Mouse (Mus musculus) left cerebral cortex, adult 2 months (tissue): ENCODE results near the gene 1110004F10Rik. TPM values are rescaled to one million over a fixed set of nuclear protein-coding genes. Genes with fewer than 3 reads are reported as not detected.

Experiments
- DNase-seq, 2 experiments: peaks; one replicate each; pipeline ENCODE4 v3.0.0; 2021 to 2022; ENCODE audit warnings: low spot score in 2 of 2, mixed read lengths in 1 of 2; ENCODE audit errors: extremely low spot score in 1 of 2
- H3K27ac ChIP-seq: fragments of 200-600 bp; 2 replicates; pipeline ENCODE4 v1.8.1; 2022
- H3K4me3 ChIP-seq: fragments of 200-600 bp; 2 replicates; pipeline ENCODE4 v1.8.1; 2022
- CTCF ChIP-seq: fragments of 200-600 bp; IDR thresholded peaks from 2 replicates; pipeline ENCODE4 v1.8.1; 2022; ENCODE audit warnings: antibody characterized with exemption, mild to moderate bottlenecking, moderate library complexity
- intact Hi-C: fragments of 180-260 bp; cut with DNase I; formaldehyde crosslinking; loops from one replicate; pipeline ENCODE4 v1.15.1; 2025
- total RNA-seq, 2 experiments: library from RNA; stranded (reverse); gene quantifications; 2 replicates each; pipeline ENCODE4 v1.2.3; 2021

The 1110004F10Rik gene
- total RNA-seq, 2 experiments from 2014 or later = 87.1 to 93.6 TPM

DNA sequence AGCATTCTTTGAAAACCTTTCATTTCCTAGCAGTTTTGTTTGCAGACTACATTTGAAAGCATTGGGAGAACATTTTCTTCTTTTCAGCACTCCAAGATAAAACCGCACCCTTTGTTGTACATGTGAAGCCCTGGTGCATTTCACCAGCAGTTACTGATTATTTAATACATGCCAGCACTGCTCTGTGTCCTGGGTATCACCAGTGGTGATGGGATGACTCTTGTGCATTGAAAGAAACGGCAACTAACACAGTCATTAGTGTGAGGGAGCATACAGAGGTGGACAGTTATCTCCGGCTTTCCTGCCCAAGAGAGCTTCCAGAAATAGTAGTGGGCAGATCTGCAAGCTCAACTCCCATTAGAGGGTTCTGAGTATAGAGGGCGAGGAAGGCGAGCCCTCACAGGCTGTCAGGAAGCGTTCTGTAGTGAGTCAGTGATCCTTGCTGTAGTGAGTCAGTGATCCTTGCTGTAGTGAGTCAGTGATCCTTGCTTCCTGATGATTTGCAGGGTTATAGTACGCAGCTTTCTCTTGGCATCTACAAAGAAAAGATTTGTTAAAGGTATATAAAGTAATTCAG lies 60.8 kb downstream of the 1110004F10Rik start:
- intact Hi-C loops = no loop called here
- Histone ChIP-seq H3K4me3 (no peak overlapping the region), H3K27ac (no peak overlapping the region)
- TF ChIP-seq CTCF = no peak
- DNase-seq = no peak

DNA sequence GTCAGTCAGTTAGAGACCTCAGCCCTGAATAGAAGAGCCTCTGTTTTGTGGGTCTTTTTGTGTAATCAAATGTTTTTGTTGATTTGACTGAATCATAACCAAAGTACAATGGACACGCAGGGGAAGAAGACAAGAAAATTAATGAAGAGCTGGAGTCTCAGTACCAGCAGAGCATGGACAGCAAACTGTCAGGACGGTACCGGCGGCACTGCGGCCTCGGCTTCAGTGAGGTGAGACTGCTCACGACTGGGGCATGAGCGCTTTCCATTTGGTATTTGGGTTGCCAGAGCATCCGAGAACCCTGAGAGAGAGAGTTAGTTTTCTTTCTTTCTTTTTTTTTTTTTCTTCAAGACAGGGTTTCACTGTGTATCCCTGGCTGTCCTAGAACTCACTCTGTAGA lies 63.9 kb downstream of the 1110004F10Rik start:
- Histone ChIP-seq H3K4me3 (no peak overlapping the region), H3K27ac (no peak overlapping the region)
- intact Hi-C loops = no loop called here
- TF ChIP-seq CTCF = no peak
- no peak for DNase-seq

DNA sequence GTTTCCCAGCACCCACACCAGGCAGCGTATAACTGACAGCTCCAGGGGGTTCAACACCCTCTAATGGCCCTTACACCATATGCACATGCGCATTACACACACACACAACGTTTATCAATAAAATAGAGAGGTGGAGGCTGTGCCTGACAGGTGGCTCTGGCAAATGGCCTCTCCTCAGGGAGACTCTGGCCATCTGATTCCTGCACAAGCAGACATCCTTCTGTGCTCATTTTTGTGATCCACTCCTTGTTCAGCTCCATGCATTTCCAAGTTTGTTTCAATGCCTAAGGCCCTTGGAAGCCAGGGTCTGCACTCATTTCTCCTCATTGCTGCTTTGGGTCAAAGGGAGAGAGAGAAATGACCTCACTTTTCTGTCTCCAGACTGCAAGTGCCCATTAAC lies 71.5 kb downstream of the 1110004F10Rik start:
- Histone ChIP-seq H3K4me3 (no peak overlapping the region), H3K27ac (no peak overlapping the region)
- TF ChIP-seq CTCF = no peak
- DNase-seq = no peak
- intact Hi-C loops = no loop called here

DNA sequence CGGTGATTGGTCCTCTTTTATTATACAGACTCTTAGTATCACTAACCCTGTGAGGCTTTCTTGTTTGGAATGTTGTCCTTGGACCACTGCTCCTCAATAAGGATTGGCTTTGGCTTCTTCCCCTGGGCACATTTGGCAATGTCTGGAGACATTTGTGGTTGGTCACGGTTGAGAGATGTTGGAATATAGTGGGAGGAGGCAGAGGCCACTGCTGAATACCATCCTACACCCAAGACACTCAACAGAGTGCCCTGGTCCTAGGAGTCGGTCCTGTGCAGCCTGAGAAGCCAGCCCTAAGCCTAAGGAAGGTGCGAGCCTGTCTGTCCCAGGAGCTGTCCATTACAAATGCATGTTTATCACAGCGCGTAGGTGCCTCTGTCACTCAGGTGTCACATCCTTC lies 72.3 kb downstream of the 1110004F10Rik start:
- no peak overlapping the region for H3K27ac ChIP-seq
- DNase-seq = no peak
- H3K4me3 ChIP-seq = no peak overlapping the region
- intact Hi-C loops = no loop called here
- no peak for TF ChIP-seq CTCF

DNA sequence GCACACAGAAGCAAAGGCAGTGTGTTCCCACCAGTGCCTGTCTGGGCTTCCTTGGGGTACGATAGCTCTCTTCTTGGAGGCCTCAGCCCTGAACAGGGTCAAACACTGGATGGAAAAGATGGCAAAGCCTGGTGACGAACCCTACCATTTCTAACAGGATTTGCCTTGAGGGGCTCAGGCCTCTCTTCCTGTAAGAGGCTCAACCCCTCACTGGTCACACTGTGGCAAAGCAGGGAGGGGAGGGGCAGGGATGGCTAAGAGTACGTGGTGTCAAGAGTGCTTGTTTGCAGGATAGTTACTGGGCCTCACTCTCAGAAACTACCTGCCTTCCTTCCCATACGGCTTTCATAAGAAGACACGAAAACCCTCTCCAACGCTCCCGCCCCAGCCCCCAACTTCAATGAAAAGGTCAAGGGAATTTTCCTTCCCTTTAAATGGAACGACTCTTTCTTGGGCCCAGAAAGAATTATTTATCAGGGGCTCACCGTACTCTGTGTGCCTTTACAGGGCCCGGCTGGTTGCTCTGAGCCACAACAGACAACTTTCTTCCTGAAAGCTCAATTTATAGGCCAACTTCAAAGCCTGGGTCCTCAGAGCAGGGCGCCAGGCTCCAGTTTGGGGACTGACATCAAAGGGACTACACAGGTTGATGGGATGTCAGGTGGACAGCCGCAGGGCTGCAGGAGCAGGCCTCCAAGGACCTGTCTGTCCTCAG lies 76.2 kb downstream of the 1110004F10Rik start:
- intact Hi-C loops = no loop called here
- H3K27ac ChIP-seq = no peak overlapping the region
- TF ChIP-seq CTCF = no peak
- DNase-seq = no peak
- H3K4me3 ChIP-seq = no peak overlapping the region

DNA sequence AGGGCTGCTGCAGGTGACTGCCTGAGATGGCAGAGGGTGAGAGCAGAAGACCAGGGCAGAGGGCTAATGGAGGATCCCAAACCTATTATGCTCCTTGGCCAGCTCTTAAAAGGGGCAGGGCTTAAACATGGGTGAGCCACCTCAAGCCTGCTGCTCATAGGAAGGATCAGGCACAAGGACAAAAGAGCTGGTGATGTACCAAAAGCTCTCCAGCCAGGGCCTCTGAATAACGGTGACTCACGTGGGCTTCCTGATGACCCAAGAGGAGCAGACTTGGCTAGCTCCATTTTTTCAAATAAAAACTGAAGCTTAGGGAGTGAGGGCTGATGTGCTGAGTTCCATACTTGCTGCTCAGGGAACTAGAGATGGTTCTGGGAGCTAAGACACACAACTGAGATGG lies 76.8 kb downstream of the 1110004F10Rik start:
- TF ChIP-seq CTCF = no peak
- Histone ChIP-seq H3K27ac (no peak overlapping the region), H3K4me3 (no peak overlapping the region)
- DNase-seq = no peak
- intact Hi-C loops = no loop called here

DNA sequence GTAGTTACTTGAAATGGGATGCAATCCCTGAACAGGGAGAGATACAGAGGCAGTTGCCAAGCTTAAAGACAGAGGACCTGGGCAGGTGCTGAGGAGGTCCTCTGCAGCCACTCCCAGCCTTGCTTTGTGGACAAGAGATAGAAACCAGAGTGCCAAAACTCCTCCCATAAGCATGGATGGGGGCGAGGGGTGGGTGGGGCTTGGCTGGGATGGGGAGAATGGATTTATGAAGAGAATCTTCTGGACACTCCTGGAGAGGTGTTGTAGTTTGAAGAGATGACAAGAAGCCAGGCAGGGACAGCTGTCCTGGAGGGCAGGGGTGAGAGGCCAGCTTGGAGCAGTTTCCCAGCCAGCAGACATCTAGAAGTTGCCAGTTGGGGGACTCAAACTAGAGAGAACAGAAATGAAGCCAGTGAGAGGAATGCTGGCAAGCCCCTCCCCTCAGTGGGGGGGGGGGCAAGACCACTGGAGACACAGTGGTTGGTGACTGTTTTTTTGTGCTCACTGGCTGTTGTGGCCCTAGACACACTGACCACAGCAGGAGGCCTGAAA lies 80.2 kb downstream of the 1110004F10Rik start:
- no peak for TF ChIP-seq CTCF
- no peak overlapping the region for H3K4me3 ChIP-seq
- H3K27ac ChIP-seq = no peak overlapping the region
- DNase-seq = no peak
- intact Hi-C loops = no loop called here

DNA sequence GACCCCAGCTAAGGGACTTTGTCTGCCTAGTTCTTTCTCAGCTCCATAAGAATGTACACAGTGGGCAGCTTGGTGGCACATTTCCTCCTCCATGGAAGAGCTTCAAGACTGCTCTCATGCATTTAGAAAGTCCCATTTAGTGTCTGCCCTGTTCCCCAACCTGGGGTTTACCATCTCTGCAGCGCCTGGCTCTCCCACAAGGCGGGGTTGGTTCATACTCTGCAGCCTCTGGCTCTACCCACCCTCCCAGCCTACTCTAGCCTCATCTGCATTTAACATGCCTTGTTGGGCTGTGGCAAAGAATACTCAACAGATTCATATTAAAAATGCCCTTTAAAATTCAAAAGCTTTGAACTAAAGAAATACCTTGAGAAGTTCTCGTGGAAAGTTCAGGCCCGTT lies 81.5 kb downstream of the 1110004F10Rik start:
- Histone ChIP-seq H3K4me3 (no peak overlapping the region), H3K27ac (no peak overlapping the region)
- no peak for TF ChIP-seq CTCF
- intact Hi-C loops = no loop called here
- DNase-seq = no peak

DNA sequence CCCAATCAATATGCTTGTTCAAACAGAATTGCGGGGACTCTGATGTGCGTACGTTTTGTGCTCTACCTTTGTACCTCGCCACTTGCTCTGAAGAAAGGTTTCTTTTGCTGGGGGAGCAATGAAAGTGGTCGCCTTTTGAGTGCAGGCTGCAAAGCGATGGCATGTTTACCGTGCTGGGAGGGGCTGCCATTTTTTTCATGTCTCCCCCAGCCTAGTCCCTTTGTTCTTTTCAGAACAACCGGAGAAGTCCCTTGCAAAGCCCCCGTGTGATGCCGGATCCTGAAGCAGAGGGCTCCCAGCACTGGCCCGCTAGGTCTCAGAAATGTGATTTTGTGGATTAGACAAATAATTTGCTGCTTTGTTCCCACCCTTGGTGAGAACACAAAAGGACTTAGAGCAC lies 82.0 kb downstream of the 1110004F10Rik start:
- no peak overlapping the region for H3K4me3 ChIP-seq
- TF ChIP-seq CTCF = no peak
- no peak overlapping the region for H3K27ac ChIP-seq
- intact Hi-C loops = no loop called here
- DNase-seq = no peak

DNA sequence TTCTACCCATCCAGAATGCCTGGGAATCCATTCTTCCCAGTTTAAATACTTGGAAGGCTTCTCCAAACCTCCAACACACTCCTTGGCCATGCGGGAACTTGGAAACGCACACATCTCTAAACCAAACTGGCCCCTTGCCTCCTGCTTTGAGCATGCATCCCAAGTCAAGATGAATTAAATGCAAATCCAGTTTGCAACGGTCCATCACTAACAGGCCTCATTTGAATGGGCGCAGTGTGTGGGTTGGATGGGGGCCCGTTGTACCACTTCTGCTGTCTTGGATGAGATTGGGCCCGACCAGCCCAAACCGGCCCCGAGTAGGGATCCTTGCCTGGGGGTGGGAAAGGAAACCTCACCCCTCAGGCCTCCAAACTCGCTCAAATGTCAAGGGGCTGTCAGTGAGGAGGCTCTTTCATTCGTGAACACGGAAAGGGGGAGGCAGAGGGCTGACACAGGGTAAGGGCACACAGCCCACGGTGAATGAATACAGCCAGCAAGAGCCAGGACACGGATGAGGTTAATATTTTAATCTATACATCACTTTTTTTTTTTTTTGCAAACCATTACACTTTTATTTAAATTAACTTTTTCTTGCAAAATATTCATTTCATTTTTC lies 83.9 kb downstream of the 1110004F10Rik start:
- intact Hi-C loops = no loop called here
- H3K27ac ChIP-seq = peak overlapping the region; percentile 45; the same call in 1 of the 2 replicates
- H3K4me3 ChIP-seq = no peak overlapping the region
- TF ChIP-seq CTCF = no peak
- no peak for DNase-seq

DNA sequence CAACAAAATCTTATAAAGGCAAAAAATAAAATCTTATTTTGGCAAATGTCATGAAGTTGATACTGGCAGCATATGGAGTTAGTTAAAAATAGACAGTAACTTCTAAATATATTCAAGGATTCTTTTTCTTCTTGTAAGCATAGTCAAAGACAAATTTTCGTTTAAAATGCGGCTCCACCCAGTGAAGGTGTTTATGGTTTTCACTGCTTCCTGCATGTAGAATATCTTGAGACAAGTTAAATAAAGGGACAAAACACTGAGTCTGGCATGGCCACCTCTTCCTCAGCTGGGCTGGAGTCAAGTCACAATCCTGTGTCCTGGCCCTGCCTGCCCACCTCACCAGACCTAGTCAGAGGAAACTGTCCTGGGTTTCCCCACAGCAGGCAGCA lies 84.4 kb downstream of the 1110004F10Rik start:
- H3K4me3 ChIP-seq = no peak overlapping the region
- H3K27ac ChIP-seq = peak overlapping the region; percentile 70
- intact Hi-C loops = no loop called here
- no peak for DNase-seq
- no peak for TF ChIP-seq CTCF

DNA sequence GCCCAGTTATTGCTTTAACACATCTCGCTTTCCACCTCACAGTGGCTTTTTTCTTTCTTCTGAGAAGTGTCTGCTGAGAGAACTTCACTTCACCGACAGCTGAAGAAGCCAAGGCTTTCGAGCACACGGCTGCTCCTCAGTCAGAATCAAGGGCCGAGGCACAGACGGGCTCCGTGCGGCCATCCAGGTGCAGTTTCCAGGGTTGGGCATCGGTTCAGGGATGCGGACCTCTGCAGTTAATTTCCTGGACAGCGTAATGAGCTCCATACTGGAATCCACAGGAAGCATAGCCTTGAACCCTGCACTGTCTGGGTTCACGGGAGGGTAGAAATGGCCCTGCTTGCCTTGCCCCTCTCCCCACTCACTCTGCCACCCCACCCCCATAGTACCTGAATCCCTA lies 84.9 kb downstream of the 1110004F10Rik start:
- no peak overlapping the region for H3K4me3 ChIP-seq
- no peak for TF ChIP-seq CTCF
- H3K27ac ChIP-seq = peak overlapping the region; percentile 70
- intact Hi-C loops = no loop called here
- no peak for DNase-seq
